Mouse (Mus musculus) heart, postnatal 0 days (tissue): ENCODE data around the gene Prpf40a. TPM values are rescaled to one million over a fixed set of nuclear protein-coding genes. Genes with fewer than 3 reads are reported as not detected.

Source experiments
- ATAC-seq: fragments of 200-750 bp; cut with Nextera tagmentation; 2 replicates; pipeline ENCODE4 v1.8.0; 2017; ENCODE audit warnings: low read depth, moderate number of reproducible peaks, moderate library complexity; ENCODE audit not compliant: insufficient read depth
- DNase-seq: peaks from one replicate; pipeline ENCODE4 v3.0.0-alpha.2; 2016; ENCODE audit warnings: low spot score
- H3K27ac ChIP-seq: fragments of 300-500 bp; sonication (generic); 2 replicates; pipeline ENCODE4 v1.5.1; 2014; ENCODE audit warnings: low read depth, mild to moderate bottlenecking
- H3K27me3 ChIP-seq: fragments of 300-500 bp; sonication (generic); 2 replicates; pipeline ENCODE4 v1.6.1; 2014; ENCODE audit warnings: low read length, mixed read lengths; ENCODE audit not compliant: control insufficient read depth, insufficient read depth
- H3K36me3 ChIP-seq: fragments of 300-500 bp; sonication (generic); replicated peaks from 2 replicates; pipeline ENCODE4 v1.6.1; 2014; ENCODE audit warnings: low read length, mixed read lengths; ENCODE audit not compliant: control insufficient read depth, insufficient read depth
- H3K4me1 ChIP-seq: fragments of 300-500 bp; sonication (generic); 2 replicates; pipeline ENCODE4 v1.6.1; 2014; ENCODE audit warnings: antibody characterized with exemption; ENCODE audit not compliant: control insufficient read depth, insufficient read depth
- H3K4me2 ChIP-seq: fragments of 300-500 bp; sonication (generic); 2 replicates; pipeline ENCODE4 v1.6.1; 2014; ENCODE audit warnings: low read depth, mild to moderate bottlenecking, low read length, moderate library complexity
- H3K4me3 ChIP-seq: fragments of 300-500 bp; sonication (generic); 2 replicates; pipeline ENCODE4 v1.5.1; 2014; ENCODE audit warnings: low read depth, low read length
- H3K9ac ChIP-seq: fragments of 300-500 bp; sonication (generic); replicated peaks from 2 replicates; pipeline ENCODE4 v1.6.1; 2014; ENCODE audit warnings: low read depth, low read length, mixed read lengths
- H3K9me3 ChIP-seq: fragments of 300-500 bp; sonication (generic); replicated peaks from 2 replicates; pipeline ENCODE4 v1.6.1; 2016; ENCODE audit warnings: low read length; ENCODE audit not compliant: control insufficient read depth
- CTCF ChIP-seq: IDR thresholded peaks from 2 replicates; pipeline ENCODE4 v1.5.1; 2016; ENCODE audit warnings: antibody characterized with exemption, control low read depth, low read depth
- EP300 ChIP-seq: IDR thresholded peaks from 2 replicates; pipeline ENCODE4 v1.6.1; 2016; ENCODE audit warnings: antibody characterized with exemption, low read depth
- WGBS: fragments of 180-500 bp; shearing (Covaris S2); extraction: QIAGEN DNeasy Blood & Tissue Kit; methylation state at CpG from one replicate; pipeline ENCODE4 v1.1.7; 2014; 5-methylcytosine and 5-hydroxymethylcytosine counted together
- polyA plus RNA-seq: library from polyadenylated mRNA; unstranded; fragments of >200 nt; fragmentation: Nextera tagmentation; extraction: Ambion mirVana; gene quantifications from 2 replicates; pipeline ENCODE4 v1.2.1, GENCODE M21; 2015
- total RNA-seq: library from RNA; depleted of rRNA; stranded (reverse); fragments of >200 nt; gene quantifications from 2 replicates; pipeline ENCODE4 v1.2.3, GENCODE M21; 2014; ENCODE audit warnings: low replicate concordance

Gene Prpf40a
- total and polyA plus RNA-seq, 2 experiments from 2014 or later: 36.5 to 68.6 TPM

- no peak for TF ChIP-seq EP300
- TF ChIP-seq CTCF: peak; percentile 5; the same call in 1 of the 2 replicates
- Histone ChIP-seq H3K27ac (no peak overlapping the region), H3K4me2 (peak overlapping the region; percentile 65), H3K27me3 (no peaks in the 10 kb centered on the region), H3K36me3 (peaks cover 4% of the 10 kb centered on the region; the same call in 1 of the 2 replicates), H3K4me1 (peaks cover 17% of the 10 kb centered on the region; the same call in 1 of the 2 replicates), H3K4me3 (peak overlapping the region; percentile 98; the same call in 1 of the 2 replicates), H3K9ac (no peak overlapping the region), H3K9me3 (no peaks in the 10 kb centered on the region)
- no peak for DNase-seq
- no peak for ATAC-seq
- WGBS: 81% methylated on average over 3 of the region's 3 CpGs
Observed at GRCm38 (mm10) chr2:53189811-53190210, 1.3 kb downstream of the Prpf40a start.

DNA sequence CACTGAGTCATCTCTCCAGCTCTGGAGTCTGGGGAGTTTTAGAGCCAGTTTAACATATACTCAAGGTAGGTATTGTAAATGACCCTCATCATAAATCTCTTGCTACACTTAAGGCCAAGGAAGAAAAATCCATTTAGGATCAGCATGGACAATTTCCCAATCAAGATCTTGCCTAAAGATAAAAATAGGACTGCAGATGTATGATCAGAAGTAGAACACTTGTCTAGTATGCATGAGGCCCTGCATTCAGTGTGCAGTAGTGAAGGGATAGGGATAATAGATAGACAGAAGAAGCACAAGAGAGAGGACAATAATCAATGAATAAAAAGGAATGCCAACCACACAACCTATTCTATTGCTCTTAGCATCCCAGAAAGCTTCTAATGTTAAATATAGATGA lies 11.2 kb downstream of the Prpf40a start:
- Histone ChIP-seq H3K9me3 (no peaks in the 10 kb centered on the region), H3K4me1 (no peaks in the 10 kb centered on the region; the same call in 1 of the 2 replicates), H3K9ac (no peak overlapping the region), H3K27ac (no peak overlapping the region), H3K4me2 (no peak overlapping the region), H3K36me3 (peaks cover 7% of the 10 kb centered on the region), H3K27me3 (no peaks in the 10 kb centered on the region), H3K4me3 (no peak overlapping the region)
- ATAC-seq (no peak), DNase-seq (no peak)
- no peak for TF ChIP-seq CTCF
- TF ChIP-seq EP300: no peak

GRCm38 (mm10) chr2:53178966-53179365 lies 12.1 kb downstream of the Prpf40a start:
- H3K9me3 ChIP-seq: no peaks in the 10 kb centered on the region
- H3K9ac ChIP-seq: no peak overlapping the region
- DNase-seq (no peak), ATAC-seq (no peak)
- H3K27me3 ChIP-seq: no peaks in the 10 kb centered on the region
- H3K4me3 ChIP-seq: no peak overlapping the region
- no peak for TF ChIP-seq CTCF
- no peak for TF ChIP-seq EP300
- H3K36me3 ChIP-seq: peaks cover 14% of the 10 kb centered on the region
- no peak overlapping the region for H3K27ac ChIP-seq
- H3K4me2 ChIP-seq: no peak overlapping the region
- WGBS: 85% methylated on average over 3 of the region's 3 CpGs
- no peaks in the 10 kb centered on the region; the same call in 1 of the 2 replicates for H3K4me1 ChIP-seq

DNA sequence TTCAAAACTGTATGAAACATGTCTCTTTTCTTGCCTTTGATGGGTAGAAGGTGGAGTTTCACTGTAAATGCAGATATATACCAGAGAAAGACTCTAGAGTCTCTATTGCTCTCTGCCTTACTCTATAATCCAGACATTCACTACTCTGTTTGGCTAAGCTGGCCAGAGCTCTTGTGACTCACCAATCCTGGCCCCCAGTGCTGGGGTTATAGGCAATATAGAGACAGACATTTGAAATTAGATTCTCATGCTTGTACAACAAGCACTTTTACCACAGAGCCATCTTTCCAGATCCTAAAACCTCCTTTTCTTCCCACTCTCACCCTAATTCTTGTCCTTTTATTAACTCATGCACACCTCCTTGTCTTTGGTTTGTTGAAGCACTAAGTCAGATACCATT lies 17.1 kb downstream of the Prpf40a start:
- Histone ChIP-seq H3K4me3 (no peak overlapping the region), H3K4me2 (no peak overlapping the region), H3K36me3 (peaks cover 22% of the 10 kb centered on the region), H3K9ac (no peak overlapping the region), H3K27me3 (no peaks in the 10 kb centered on the region), H3K27ac (no peak overlapping the region), H3K9me3 (no peaks in the 10 kb centered on the region), H3K4me1 (no peaks in the 10 kb centered on the region)
- no peak for TF ChIP-seq EP300
- TF ChIP-seq CTCF: no peak
- DNase-seq (no peak), ATAC-seq (no peak)

DNA sequence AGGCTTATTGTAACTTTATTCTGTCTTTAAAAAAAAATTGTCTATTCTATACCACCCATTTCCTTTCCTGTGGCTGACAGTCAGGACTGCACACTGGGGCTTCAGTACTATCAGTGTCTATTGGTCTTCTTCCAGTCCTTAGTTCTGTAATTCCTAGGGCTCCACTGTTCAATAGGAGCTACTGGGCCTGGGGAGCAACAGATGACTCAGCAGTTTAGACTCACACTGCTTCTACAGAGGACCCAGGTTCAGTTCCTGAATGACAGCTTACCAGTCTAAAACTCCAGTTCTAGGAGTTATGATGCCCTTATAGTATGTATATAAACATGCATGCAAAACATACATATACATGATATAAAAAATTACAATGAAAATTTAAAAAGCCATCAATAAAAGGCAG lies 44.2 kb downstream of the Prpf40a start:
- DNase-seq (no peak), ATAC-seq (no peak)
- Histone ChIP-seq H3K27me3 (no peaks in the 10 kb centered on the region), H3K4me3 (no peak overlapping the region), H3K27ac (no peak overlapping the region), H3K4me1 (no peaks in the 10 kb centered on the region), H3K4me2 (no peak overlapping the region), H3K9ac (no peak overlapping the region), H3K36me3 (peaks cover 50% of the 10 kb centered on the region), H3K9me3 (no peaks in the 10 kb centered on the region)
- TF ChIP-seq EP300 (no peak), CTCF (no peak)

GRCm38 (mm10) chr2:53131567-53131966 lies 59.5 kb downstream of the Prpf40a start:
- 93% methylated on average over 9 of the region's 9 CpGs for WGBS
- no peak overlapping the region for H3K4me3 ChIP-seq
- H3K27ac ChIP-seq: no peak overlapping the region
- no peak for DNase-seq
- H3K4me2 ChIP-seq: no peak overlapping the region
- no peak overlapping the region for H3K9ac ChIP-seq
- no peak for TF ChIP-seq EP300
- no peak for TF ChIP-seq CTCF
- H3K9me3 ChIP-seq: no peaks in the 10 kb centered on the region
- peaks cover 11% of the 10 kb centered on the region for H3K36me3 ChIP-seq
- ATAC-seq: no peak
- no peaks in the 10 kb centered on the region for H3K27me3 ChIP-seq
- H3K4me1 ChIP-seq: no peaks in the 10 kb centered on the region
